Mouse (Mus musculus): ENCODE measurements around the gene Rpl22.

- no peak for TF ChIP-seq CTCF (IDR thresholded peaks at IDR 0.05; ENCODE audit: control insufficient read depth, insufficient read depth, insufficient read length)
- no peak for TF ChIP-seq MYOG (IDR thresholded peaks at IDR 0.05; ENCODE audit: control insufficient read depth, extremely low read depth, insufficient read length)
- no peak for TF ChIP-seq MYOD1 (IDR thresholded peaks at IDR 0.05; ENCODE audit: control insufficient read depth, insufficient read length, low read depth)
- no peak for TF ChIP-seq USF1 (IDR thresholded peaks at IDR 0.05; ENCODE audit: low read depth)
Measured at GRCm38 (mm10) chr4:152286887-152287286, 38.7 kb upstream of the Rpl22 start.
